Mouse (Mus musculus): ENCODE data around the gene Gp1ba.

The Gp1ba gene

GRCm38 (mm10) chr11:70638714-70639278, at the start of gene Gp1ba:
Gene Gp1ba (plus strand): TSS chr11:70639122.
- DNase-seq (ENCODE audit: low spot score in 2 of 2), result no peak

DNA sequence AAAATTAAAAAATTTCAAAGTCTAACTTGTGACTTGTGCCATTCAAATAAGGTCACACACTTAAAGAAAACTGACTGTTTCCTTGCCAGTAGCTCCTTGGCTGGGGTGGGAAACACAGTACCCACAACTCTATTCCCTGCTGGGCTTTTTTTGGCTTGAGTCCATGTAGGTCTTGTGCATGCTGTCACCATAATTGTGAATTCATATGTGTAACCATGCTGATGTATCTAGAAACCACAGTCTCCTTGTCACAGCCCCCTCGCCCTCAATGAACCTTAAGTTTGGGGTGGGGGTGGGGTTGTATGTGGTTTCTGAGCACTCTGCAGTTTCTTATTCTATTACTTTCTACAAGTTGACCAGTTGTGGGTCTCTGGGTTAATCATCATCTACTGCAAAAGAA, 47.2 kb upstream of the Gp1ba start:
- DNase-seq (ENCODE audit: low spot score in 2 of 2), result no peak

DNA sequence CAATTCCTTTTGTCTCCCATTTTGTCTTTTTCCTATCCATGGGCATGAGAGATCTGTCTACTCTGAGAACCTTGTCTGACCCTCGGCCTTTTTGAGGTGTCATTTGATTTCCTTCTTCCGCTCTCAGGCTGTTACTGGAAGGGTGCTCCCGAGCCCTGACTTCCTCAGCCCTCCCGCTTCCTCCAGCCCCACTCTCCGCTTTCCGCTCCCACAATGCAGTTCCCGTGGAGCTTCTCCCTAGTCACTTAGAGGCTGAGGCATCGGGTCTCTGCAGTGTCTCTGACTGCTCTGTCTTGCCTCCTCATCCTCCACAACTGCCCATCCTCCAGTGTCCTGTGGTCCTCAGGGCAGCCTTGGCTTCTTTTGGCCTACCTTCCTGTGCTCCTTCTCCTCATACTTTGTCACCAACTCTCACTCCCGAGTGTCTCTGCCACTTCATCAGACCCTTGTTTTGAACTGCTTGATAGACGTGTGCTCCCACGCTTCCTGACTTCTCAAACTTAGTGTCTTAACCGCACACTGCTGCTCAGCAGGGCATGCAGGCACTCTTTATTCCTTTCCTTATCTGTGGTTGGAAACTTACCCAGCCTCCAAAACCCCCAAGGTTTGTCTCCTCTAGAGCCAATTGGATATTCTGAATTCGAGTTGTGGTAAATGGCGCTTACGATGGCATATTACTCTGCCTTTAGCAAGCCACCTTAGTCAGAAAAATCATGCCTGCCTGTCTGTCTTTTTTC, 44.5 kb upstream of the Gp1ba start:
- DNase-seq (ENCODE audit: low spot score in 2 of 2), result no peak

DNA sequence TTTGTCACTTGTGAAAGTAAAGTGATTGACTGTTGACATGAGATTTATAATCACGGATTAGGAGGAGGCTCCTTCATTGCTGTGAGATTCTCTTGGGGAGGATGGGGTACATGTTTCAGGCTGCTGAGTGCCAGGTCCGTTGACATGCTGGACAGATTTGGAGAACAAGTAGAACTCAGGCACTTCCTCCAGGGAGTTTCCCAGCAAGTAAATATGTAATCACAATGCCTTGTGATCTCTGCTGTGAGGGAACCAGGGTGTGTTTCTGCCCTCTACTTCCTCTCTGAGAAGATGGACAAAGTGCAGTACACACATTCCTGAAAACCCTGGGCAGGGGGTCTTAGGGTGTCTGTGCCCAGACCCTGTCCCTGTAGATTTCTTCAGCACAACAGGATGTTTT, 43.3 kb upstream of the Gp1ba start:
- no peak for DNase-seq (ENCODE audit: low spot score in 2 of 2)

DNA sequence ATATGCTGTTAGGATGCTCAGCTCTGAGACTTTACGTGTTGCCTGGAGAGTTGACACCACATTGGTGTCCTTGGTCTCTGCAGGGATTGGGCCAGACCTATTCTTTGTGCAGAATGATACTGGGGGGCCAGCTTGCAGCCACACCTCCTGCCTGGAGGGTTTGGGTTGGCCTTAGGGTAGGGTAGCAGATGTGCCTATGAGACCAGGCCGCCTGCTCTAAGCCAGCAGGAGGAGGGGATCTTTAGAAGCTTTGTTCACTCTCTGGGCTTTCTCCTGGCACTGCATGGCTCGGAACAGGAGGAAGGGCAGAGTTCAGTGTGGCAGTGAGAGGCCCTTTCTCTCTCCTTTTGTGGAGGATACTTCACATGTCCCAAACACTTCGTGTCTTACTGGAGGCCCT, 42.8 kb upstream of the Gp1ba start:
- DNase-seq (ENCODE audit: low spot score in 2 of 2), result no peak

GRCm38 (mm10) chr11:70597301-70597700, 41.6 kb upstream of the Gp1ba start:
- no peak for DNase-seq (ENCODE audit: low spot score in 2 of 2)

GRCm38 (mm10) chr11:70598451-70598953, 40.4 kb upstream of the Gp1ba start:
- no peak for DNase-seq (ENCODE audit: low spot score in 2 of 2)

DNA sequence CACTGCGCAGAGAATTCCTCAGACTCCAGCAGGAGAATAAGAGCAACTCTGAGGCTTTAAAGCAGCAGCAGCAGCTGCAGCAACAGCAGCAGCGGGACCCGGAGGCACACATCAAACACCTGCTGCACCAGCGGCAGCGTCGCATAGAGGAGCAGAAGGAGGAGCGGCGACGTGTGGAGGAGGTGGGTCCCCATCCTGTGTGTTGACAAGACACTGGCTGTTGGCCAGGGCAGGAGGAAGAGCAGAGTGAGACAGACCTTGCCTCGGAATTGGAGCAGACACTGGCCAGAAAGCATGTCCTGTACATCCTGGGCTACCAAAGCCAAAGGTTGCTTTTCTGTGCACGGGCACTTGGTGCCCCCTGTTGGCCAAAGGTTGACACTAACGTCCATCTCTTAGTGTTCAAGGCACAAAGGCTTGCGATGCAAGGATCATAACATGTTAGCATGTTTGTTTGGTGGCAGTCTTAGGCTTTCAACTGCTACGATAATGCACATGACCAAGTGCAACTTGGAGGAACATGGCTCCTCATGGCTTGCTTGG, 33.8 kb upstream of the Gp1ba start:
- DNase-seq (ENCODE audit: low spot score in 2 of 2), result peak; percentile 43 to 84

DNA sequence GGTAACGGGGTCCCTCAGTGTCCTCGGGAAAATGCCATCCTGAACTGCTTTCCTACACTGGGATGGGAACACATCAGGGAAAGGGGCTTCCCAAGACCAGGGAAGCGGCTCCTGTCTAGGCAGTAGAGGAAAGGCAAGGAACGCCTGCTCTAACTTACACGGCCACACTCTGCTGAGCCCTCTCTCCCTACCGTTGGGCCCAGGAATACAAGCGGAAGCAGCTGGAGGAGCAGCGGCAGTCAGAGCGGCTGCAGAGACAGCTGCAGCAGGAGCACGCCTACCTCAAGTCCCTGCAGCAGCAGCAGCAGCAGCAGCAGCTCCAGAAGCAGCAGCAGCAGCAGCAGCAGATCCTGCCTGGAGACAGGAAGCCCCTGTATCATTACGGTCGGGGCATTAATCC, 32.2 kb upstream of the Gp1ba start:
- DNase-seq (ENCODE audit: low spot score in 2 of 2), result no peak

DNA sequence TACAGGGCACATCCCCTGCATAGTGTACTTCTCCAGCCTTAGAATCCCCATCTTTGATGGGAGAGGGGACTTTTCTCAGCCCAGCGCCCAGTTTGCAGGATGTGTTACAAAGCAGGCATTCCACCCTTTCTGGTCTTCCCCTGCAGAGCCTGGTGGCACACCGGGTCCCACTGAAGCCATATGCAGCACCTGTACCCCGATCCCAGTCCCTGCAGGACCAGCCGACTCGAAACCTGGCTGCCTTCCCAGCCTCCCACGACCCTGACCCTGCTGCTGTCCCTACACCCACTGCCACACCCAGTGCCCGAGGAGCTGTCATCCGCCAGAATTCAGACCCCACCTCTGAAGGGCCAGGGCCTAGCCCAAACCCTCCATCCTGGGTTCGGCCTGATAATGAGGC, 31.3 kb upstream of the Gp1ba start:
- no peak for DNase-seq (ENCODE audit: low spot score in 2 of 2)

- no peak for DNase-seq (ENCODE audit: low spot score in 2 of 2)
These were observed 30.4 kb upstream of the Gp1ba start for GRCm38 (mm10) chr11:70608381-70609066.

- DNase-seq (ENCODE audit: low spot score in 2 of 2), result no peak
These were observed 28.2 kb upstream of the Gp1ba start for GRCm38 (mm10) chr11:70610752-70611151.

- DNase-seq (ENCODE audit: low spot score in 2 of 2), result no peak
These were observed 26.4 kb upstream of the Gp1ba start for GRCm38 (mm10) chr11:70612505-70612904.

- DNase-seq (ENCODE audit: low spot score in 2 of 2), result peak in 1 of 2 experiments; percentile 32
These were observed 23.8 kb upstream of the Gp1ba start for GRCm38 (mm10) chr11:70615074-70615473.

- no peak for DNase-seq (ENCODE audit: low spot score in 2 of 2)
These were observed 23.3 kb upstream of the Gp1ba start, which contains the start of gene 4930544D05Rik for GRCm38 (mm10) chr11:70615516-70616093. Gene 4930544D05Rik (plus strand): TSS chr11:70615848.

GRCm38 (mm10) chr11:70619101-70619500, 19.8 kb upstream of the Gp1ba start, which contains the start of gene Chrne:
Gene Chrne (minus strand): TSS chr11:70619216.
- no peak for DNase-seq (ENCODE audit: low spot score in 2 of 2)

- DNase-seq (ENCODE audit: low spot score in 2 of 2), result no peak
These were observed 16.7 kb upstream of the Gp1ba start for GRCm38 (mm10) chr11:70621972-70622814.

GRCm38 (mm10) chr11:70623053-70623742, 15.7 kb upstream of the Gp1ba start:
- DNase-seq (ENCODE audit: low spot score in 2 of 2), result no peak

GRCm38 (mm10) chr11:70625473-70625872, 13.4 kb upstream of the Gp1ba start:
- no peak for DNase-seq (ENCODE audit: low spot score in 2 of 2)

DNA sequence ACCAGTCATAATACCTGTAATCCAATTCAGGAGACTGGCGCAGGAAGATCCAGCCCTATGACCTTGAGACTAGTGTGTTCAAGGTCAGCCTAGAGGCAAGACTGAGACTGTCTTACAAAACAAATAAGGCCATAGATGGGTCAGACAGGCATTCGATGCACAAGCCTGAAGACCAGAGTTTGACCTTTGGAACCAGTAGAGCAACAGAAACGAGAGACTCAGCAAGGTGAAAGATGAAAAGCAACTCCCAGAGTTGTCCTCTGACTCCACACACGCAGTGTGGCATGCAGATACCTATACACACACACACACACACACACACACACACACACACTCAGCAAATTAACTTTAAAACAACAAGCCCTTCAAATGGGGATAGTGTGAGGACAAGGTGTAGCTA, 12.0 kb upstream of the Gp1ba start:
- DNase-seq (ENCODE audit: low spot score in 2 of 2), result no peak

Data from left cerebral cortex, adult 9 months (tissue).